In the genomic region with DNA sequence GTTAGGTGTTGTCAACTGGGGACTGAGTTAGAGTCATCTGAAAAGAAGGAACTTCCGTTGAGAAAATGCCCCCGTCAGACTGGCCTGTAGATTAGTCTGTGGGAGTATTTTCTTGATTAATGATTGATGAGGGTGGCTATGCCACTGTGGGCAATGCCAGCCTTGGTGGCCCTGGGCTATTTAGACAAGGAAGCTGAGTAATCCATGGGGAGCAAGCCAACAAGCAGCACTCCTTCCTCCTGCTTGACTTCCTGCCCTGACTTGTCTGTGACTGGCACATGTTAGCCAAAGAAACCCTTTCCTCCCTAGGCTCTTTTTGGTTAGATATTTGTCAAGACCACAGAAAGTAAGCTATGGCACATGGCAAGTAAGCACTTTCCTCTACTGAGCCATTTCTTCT, we compare ENCODE assay signal across 22 mouse cellular contexts. TPM values are rescaled to one million over a fixed set of nuclear protein-coding genes. Genes with fewer than 3 reads are reported as not detected.
"Had no signal": no experiment of that assay in that cellular context is flagged by ENCODE, and none has a peak within 500 bp of the region (broad histone marks: within the 10 kb centered on the region; RNA-seq: fewer than 3 reads in every experiment).

No protein-coding gene starts in this region.

- H3K4me2 ChIP-seq: neural tube, embryonic 12.5 days; neural tube, embryonic 13.5 days; neural tube, embryonic 15.5 days; stomach, embryonic 15.5 days had no signal

- H3K4me3 ChIP-seq: neural tube, embryonic 12.5 days; neural tube, embryonic 13.5 days; neural tube, embryonic 15.5 days; stomach, embryonic 15.5 days had no signal

- H3K4me1 ChIP-seq: neural tube, embryonic 12.5 days; neural tube, embryonic 13.5 days; neural tube, embryonic 15.5 days; stomach, embryonic 15.5 days had no signal

- H3K9ac ChIP-seq: neural tube, embryonic 12.5 days; neural tube, embryonic 13.5 days; neural tube, embryonic 15.5 days; stomach, embryonic 15.5 days had no signal

- H3K27me3 ChIP-seq: neural tube, embryonic 12.5 days; neural tube, embryonic 13.5 days; neural tube, embryonic 15.5 days; stomach, embryonic 15.5 days had no signal

- H3K36me3 ChIP-seq: neural tube, embryonic 12.5 days; neural tube, embryonic 13.5 days; neural tube, embryonic 15.5 days; stomach, embryonic 15.5 days had no signal

- DNase-seq: retina, postnatal 1 day; right cerebral cortex, adult 18-20 months; right cerebral cortex, postnatal 14 days; right cerebral cortex, postnatal 25 days; right cerebral cortex, postnatal 4 days; spleen, adult 18-20 months; thymus, adult 18-20 months; thymus, postnatal 14 days; thymus, postnatal 25 days; thymus, postnatal 36 days; thymus, postnatal 4 days had no signal

- H3K27ac ChIP-seq: neural tube, embryonic 12.5 days; neural tube, embryonic 13.5 days; neural tube, embryonic 15.5 days; stomach, embryonic 15.5 days had no signal

- H3K9me3 ChIP-seq: neural tube, embryonic 12.5 days; neural tube, embryonic 15.5 days; stomach, embryonic 15.5 days had no signal

RNA-seq across cellular contexts. Expression of a gene that starts 7.8 kb away (rescaled TPM):
- polyA plus RNA-seq: neural tube, embryonic 11.5 days; neural tube, embryonic 12.5 days; neural tube, embryonic 13.5 days; neural tube, embryonic 14.5 days; neural tube, embryonic 15.5 days; small intestine, adult 2 months; spleen, adult 2 months; stomach, embryonic 15.5 days; stomach, embryonic 16.5 days; thymus, postnatal 0 days had no signal

RNA-seq across cellular contexts. Expression of a gene that starts 22.4 kb away (rescaled TPM):
- polyA plus RNA-seq: neural tube, embryonic 11.5 days; neural tube, embryonic 12.5 days; neural tube, embryonic 13.5 days; neural tube, embryonic 14.5 days; neural tube, embryonic 15.5 days; small intestine, adult 2 months; spleen, adult 2 months; stomach, embryonic 15.5 days; stomach, embryonic 16.5 days; testis, adult 2 months; thymus, postnatal 0 days had no signal

RNA-seq across cellular contexts. Expression of a gene that starts 22.5 kb away (rescaled TPM):
- polyA plus RNA-seq: neural tube, embryonic 11.5 days; neural tube, embryonic 12.5 days; neural tube, embryonic 13.5 days; neural tube, embryonic 14.5 days; neural tube, embryonic 15.5 days; small intestine, adult 2 months; spleen, adult 2 months; stomach, embryonic 16.5 days had no signal

RNA-seq across cellular contexts. Expression of a gene that starts 32.8 kb away (rescaled TPM):
- polyA plus RNA-seq: neural tube, embryonic 11.5 days; neural tube, embryonic 12.5 days; neural tube, embryonic 13.5 days; neural tube, embryonic 14.5 days; neural tube, embryonic 15.5 days; small intestine, adult 2 months; spleen, adult 2 months; stomach, embryonic 15.5 days; stomach, embryonic 16.5 days; testis, adult 2 months; thymus, postnatal 0 days had no signal

RNA-seq across cellular contexts. Expression of a gene that starts 53.0 kb away (rescaled TPM):
- polyA plus RNA-seq: neural tube, embryonic 11.5 days; neural tube, embryonic 12.5 days; neural tube, embryonic 13.5 days; neural tube, embryonic 14.5 days; neural tube, embryonic 15.5 days; small intestine, adult 2 months; spleen, adult 2 months; stomach, embryonic 15.5 days; stomach, embryonic 16.5 days; testis, adult 2 months; thymus, postnatal 0 days had no signal
